Mouse (Mus musculus) embryonic facial prominence, embryonic 11.5 days (tissue): ENCODE measurements around the gene Gprasp2. TPM values are rescaled to one million over a fixed set of nuclear protein-coding genes. Genes with fewer than 3 reads are reported as not detected.
"Not testable (repeated sequence)": the region's sequence is repeated elsewhere in the genome, so short reads cannot be mapped to it uniquely, and the experiment has no call there.

ENCODE experiments used
- ATAC-seq: fragments of 200-750 bp; cut with Nextera tagmentation; replicated peaks from 2 replicates; pipeline ENCODE4 v1.8.0; 2017; ENCODE audit warnings: low read depth; ENCODE audit not compliant: insufficient number of reproducible peaks, low FRiP score, low TSS enrichment
- DNase-seq: peaks from one replicate; pipeline ENCODE4 v3.0.0-alpha.2; 2015; ENCODE audit warnings: low spot score
- H3K27ac ChIP-seq: fragments of 300-500 bp; sonication (generic); replicated peaks from 2 replicates; pipeline ENCODE4 v1.5.1; 2014; ENCODE audit warnings: mild to moderate bottlenecking, low read depth, low read length, control low read depth
- H3K27me3 ChIP-seq: fragments of 300-500 bp; sonication (generic); 2 replicates; pipeline ENCODE4 v1.6.1; 2014; ENCODE audit warnings: mild to moderate bottlenecking, low read length, moderate library complexity, mixed read lengths; ENCODE audit not compliant: control insufficient read depth, insufficient read depth
- H3K36me3 ChIP-seq: fragments of 300-500 bp; sonication (generic); replicated peaks from 2 replicates; pipeline ENCODE4 v1.6.1; 2014; ENCODE audit warnings: low read depth, mild to moderate bottlenecking, low read length, moderate library complexity, mixed read lengths; ENCODE audit not compliant: control insufficient read depth, insufficient read depth
- H3K4me1 ChIP-seq: fragments of 300-500 bp; sonication (generic); 2 replicates; pipeline ENCODE4 v1.6.1; 2014; ENCODE audit warnings: low read length, mixed read lengths; ENCODE audit not compliant: control insufficient read depth, insufficient read depth
- H3K4me2 ChIP-seq: fragments of 300-500 bp; sonication (generic); 2 replicates; pipeline ENCODE4 v1.6.1; 2014; ENCODE audit warnings: low read depth, mild to moderate bottlenecking, control low read depth, low read length, moderate library complexity
- H3K4me3 ChIP-seq: fragments of 300-500 bp; sonication (generic); 2 replicates; pipeline ENCODE4 v1.5.1; 2014; ENCODE audit warnings: low read depth, low read length, control low read depth
- H3K9ac ChIP-seq: fragments of 300-500 bp; sonication (generic); replicated peaks from 2 replicates; pipeline ENCODE4 v1.6.1; 2014; ENCODE audit warnings: mild to moderate bottlenecking, control low read depth, low read length
- H3K9me3 ChIP-seq: fragments of 300-500 bp; sonication (generic); replicated peaks from 2 replicates; pipeline ENCODE4 v1.6.1; 2016; ENCODE audit warnings: mild to moderate bottlenecking, low read length, inconsistent platforms, mixed read lengths; ENCODE audit not compliant: control insufficient read depth
- WGBS: fragments of 180-500 bp; shearing (Covaris S2); extraction: QIAGEN DNeasy Blood & Tissue Kit; methylation state at CpG from one replicate; pipeline ENCODE4 v1.1.7; 2014; 5-methylcytosine and 5-hydroxymethylcytosine counted together
- polyA plus RNA-seq: library from polyadenylated mRNA; unstranded; fragments of >200 nt; fragmentation: Nextera tagmentation; extraction: Ambion mirVana; gene quantifications from 2 replicates; pipeline ENCODE4 v1.2.1, GENCODE M21; 2014

Gprasp2 gene
- polyA plus RNA-seq, 1 experiment from 2014 or later, result 35.2 TPM

DNA sequence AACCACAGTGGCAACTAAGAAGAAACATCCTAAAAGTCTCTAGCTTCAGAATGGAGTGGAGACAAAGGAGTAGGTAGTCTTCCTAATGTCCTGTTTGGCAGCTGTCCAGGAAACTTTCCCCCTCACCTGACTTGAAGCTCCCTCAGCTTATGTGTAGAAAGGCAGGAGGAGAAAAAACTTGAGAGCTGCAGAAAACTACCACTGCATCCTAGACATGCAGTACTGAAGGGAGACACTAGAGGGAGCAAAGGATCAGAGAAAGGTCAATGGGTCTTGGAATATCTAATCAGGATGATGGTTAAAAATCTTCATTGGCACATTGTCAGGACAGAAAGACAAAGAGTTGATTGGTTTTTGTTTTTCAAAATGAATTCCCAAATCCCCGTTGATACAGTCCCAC is 33.1 kb upstream of the Gprasp2 start:
- H3K36me3 ChIP-seq, result no peaks in the 10 kb centered on the region; the same call in 1 of the 2 replicates
- no peak overlapping the region for H3K4me2 ChIP-seq
- H3K27ac ChIP-seq, result no peak overlapping the region
- H3K27me3 ChIP-seq, result no peaks in the 10 kb centered on the region
- DNase-seq (peak; percentile 55), ATAC-seq (no peak)
- no peaks in the 10 kb centered on the region for H3K4me1 ChIP-seq
- no peaks in the 10 kb centered on the region for H3K9me3 ChIP-seq
- 33% methylated on average over 1 of the region's 1 CpGs for WGBS
- no peak overlapping the region for H3K4me3 ChIP-seq
- no peak overlapping the region for H3K9ac ChIP-seq

DNA sequence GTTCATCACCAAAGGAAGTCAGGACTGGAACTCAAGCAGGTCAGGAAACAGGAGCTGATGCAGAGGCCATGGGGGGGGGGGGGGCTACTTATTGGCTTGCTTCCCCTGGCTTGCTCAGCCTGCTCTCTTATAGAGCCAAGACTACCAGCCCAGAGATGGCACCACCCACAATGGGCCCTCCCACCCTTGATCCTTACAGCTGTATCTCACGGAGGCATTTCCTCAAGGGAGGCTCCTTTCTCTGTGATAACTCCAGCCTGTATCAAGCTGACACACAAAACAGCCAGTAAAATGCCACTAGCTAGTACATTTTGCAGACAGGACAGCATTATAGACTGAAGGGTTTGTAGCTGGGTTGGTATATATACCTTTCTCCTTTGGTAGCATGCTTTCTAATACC is 2.9 kb upstream of the Gprasp2 start:
- not testable (repeated sequence) for H3K4me1 ChIP-seq, H3K27ac ChIP-seq, H3K9ac ChIP-seq, H3K9me3 ChIP-seq, H3K27me3 ChIP-seq, H3K36me3 ChIP-seq, DNase-seq, H3K4me2 ChIP-seq, H3K4me3 ChIP-seq, ATAC-seq
- 67% methylated on average over 1 of the region's 1 CpGs for WGBS

- Histone ChIP-seq H3K4me3 (no peak overlapping the region), H3K9me3 (no peaks in the 10 kb centered on the region), H3K36me3 (no peaks in the 10 kb centered on the region), H3K27ac (no peak overlapping the region), H3K9ac (no peak overlapping the region), H3K27me3 (no peaks in the 10 kb centered on the region), H3K4me2 (no peak overlapping the region), H3K4me1 (no peaks in the 10 kb centered on the region)
- 77% methylated on average over 2 of the region's 2 CpGs for WGBS
- no peak for DNase-seq
- ATAC-seq, result no peak
These were observed 938 bp upstream of the Gprasp2 start for GRCm38 (mm10) chrX:135837896-135838295.

GRCm38 (mm10) chrX:135839397-135840391 is 860 bp downstream of the Gprasp2 start:
- ATAC-seq (peak; percentile 63), DNase-seq (peak; percentile 57)
- Histone ChIP-seq H3K4me3 (peak overlapping the region; percentile 48), H3K9ac (peak overlapping the region; percentile 41), H3K4me2 (peak overlapping the region; percentile 70)
- not testable (repeated sequence) for H3K36me3 ChIP-seq, H3K4me1 ChIP-seq, H3K27ac ChIP-seq, H3K27me3 ChIP-seq, H3K9me3 ChIP-seq
- WGBS, result 18% methylated on average over 13 of the region's 17 CpGs

DNA sequence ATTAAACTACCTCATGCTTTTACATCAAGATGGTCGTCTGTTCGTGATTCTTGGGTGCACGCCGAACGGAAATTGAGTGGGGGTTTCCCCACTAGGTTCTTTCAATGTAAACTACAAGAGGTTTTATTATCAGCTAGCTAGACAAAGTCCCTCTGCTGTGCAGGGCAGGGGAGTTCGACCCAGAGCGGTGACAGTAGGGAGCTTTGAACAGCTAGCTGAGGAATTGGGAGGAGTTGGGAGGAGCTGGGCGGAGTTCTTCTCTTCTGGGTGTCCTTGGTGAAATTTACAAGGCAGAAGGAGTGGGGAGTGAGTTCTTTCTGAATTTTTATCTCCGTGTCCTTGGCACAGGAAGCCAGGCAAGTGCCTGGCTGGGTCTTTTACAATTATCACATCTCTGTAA is 28.0 kb downstream of the Gprasp2 start:
- not testable (repeated sequence) for H3K4me3 ChIP-seq, ATAC-seq, DNase-seq, H3K4me2 ChIP-seq, H3K4me1 ChIP-seq, H3K27me3 ChIP-seq, H3K36me3 ChIP-seq, H3K9ac ChIP-seq, H3K27ac ChIP-seq, H3K9me3 ChIP-seq
- 78% methylated on average over 9 of the region's 9 CpGs for WGBS

GRCm38 (mm10) chrX:135876679-135877078 is 37.8 kb downstream of the Gprasp2 start:
- no peak for ATAC-seq
- 85% methylated on average over 1 of the region's 1 CpGs for WGBS

DNA sequence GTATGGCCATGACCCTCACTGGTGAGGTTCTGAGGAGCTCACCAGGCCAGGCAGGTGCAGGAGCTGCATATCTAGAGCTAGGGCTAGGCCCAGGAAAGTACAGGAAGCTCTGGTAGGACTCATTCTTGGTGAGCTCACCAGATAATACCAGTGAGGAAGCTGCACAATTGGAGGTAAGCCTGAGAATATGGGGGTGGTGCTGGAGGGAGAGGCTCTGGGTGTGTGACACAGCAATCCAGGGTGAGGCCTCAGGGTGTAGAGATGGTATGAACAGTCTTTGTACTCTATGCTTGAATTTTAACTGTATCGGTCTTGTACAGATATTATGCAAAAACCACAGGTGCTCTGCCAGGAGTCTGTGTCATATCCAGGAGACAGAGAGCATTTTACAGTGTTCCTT is 40.8 kb downstream of the Gprasp2 start:
- H3K27me3 ChIP-seq, result no peaks in the 10 kb centered on the region
- no peaks in the 10 kb centered on the region for H3K36me3 ChIP-seq
- no peak overlapping the region for H3K4me3 ChIP-seq
- no peak overlapping the region for H3K27ac ChIP-seq
- no peak overlapping the region for H3K4me2 ChIP-seq
- H3K4me1 ChIP-seq, result no peaks in the 10 kb centered on the region
- DNase-seq, result no peak
- ATAC-seq, result no peak
- H3K9ac ChIP-seq, result no peak overlapping the region
- WGBS, result 91% methylated on average over 1 of the region's 1 CpGs
- H3K9me3 ChIP-seq, result no peaks in the 10 kb centered on the region

More at GRCm38 (mm10) chrX:135876679-135877078, 37.8 kb downstream of the Gprasp2 start:
- DNase-seq, result no peak
- H3K9me3 ChIP-seq, result no peaks in the 10 kb centered on the region
- H3K4me1 ChIP-seq, result no peaks in the 10 kb centered on the region
- no peak overlapping the region for H3K4me3 ChIP-seq
- no peak overlapping the region for H3K27ac ChIP-seq
- H3K36me3 ChIP-seq, result no peaks in the 10 kb centered on the region
- no peaks in the 10 kb centered on the region for H3K27me3 ChIP-seq
- H3K4me2 ChIP-seq, result no peak overlapping the region
- no peak overlapping the region for H3K9ac ChIP-seq
